Mouse (Mus musculus): ENCODE results near the gene Ceacam20. TPM values are rescaled to one million over a fixed set of nuclear protein-coding genes. Genes with fewer than 3 reads are reported as not detected.
"Not testable (repeated sequence)": the region's sequence is repeated elsewhere in the genome, so short reads cannot be mapped to it uniquely, and the experiment has no call there.

Ceacam20 gene
- polyA plus RNA-seq, 1 experiment: not detected

- Histone ChIP-seq H3K27ac (ENCODE audit: insufficient read depth, low read length) (no peak overlapping the region), H3K4me3 (replicated peaks; ENCODE audit: insufficient read depth, low read depth, low read length) (no peak overlapping the region), H3K4me1 (ENCODE audit: control insufficient read depth, insufficient read depth, low read length) (no peaks in the 10 kb centered on the region), H3K27me3 (ENCODE audit: control insufficient read depth, insufficient read depth, low read length) (no peaks in the 10 kb centered on the region)
- TF ChIP-seq POLR2A (IDR thresholded peaks at IDR 0.05; ENCODE audit: borderline replicate concordance, insufficient read depth, low read length) (no peak), CTCF (IDR thresholded peaks at IDR 0.05; ENCODE audit: borderline replicate concordance, insufficient read depth, low read depth, low read length) (no peak)
- DNase-seq: no peak
- 94% methylated on average over 4 of the region's 4 CpGs for WGBS
Observed at GRCm38 (mm10) chr7:19971516-19971915, 6.3 kb downstream of the Ceacam20 start.

DNA sequence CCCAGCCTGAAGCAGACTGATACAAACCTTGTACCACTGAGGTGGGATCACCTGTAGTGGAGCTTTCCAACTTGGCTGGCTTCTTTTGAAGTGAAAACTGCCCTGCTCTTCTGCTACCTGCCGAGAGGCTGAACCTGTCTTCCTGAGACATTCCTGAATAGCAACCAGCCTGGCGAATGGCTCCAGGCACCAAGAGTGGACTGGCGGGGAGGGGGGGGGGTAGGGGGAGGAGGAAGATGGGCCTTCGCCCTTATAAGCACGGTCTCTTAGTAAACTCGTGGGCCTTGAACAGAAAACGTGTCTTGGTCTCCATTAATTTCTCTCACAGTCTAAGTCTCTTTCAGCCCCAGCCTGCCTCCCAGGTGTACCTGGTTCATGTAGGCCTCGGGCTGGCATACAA lies 26.0 kb downstream of the Ceacam20 start, which contains the start of gene Nlrp9b:
Gene Nlrp9b (plus strand): TSS at position 301 of the 400 bp plus-strand sequence.
- 69% methylated on average over 8 of the region's 8 CpGs for WGBS
- H3K4me3 ChIP-seq (replicated peaks; ENCODE audit: insufficient read depth, low read depth, low read length); DNase-seq; H3K27me3 ChIP-seq (ENCODE audit: control insufficient read depth, insufficient read depth, low read length); H3K4me1 ChIP-seq (ENCODE audit: control insufficient read depth, insufficient read depth, low read length); H3K27ac ChIP-seq (ENCODE audit: insufficient read depth, low read length): not testable (repeated sequence)

DNA sequence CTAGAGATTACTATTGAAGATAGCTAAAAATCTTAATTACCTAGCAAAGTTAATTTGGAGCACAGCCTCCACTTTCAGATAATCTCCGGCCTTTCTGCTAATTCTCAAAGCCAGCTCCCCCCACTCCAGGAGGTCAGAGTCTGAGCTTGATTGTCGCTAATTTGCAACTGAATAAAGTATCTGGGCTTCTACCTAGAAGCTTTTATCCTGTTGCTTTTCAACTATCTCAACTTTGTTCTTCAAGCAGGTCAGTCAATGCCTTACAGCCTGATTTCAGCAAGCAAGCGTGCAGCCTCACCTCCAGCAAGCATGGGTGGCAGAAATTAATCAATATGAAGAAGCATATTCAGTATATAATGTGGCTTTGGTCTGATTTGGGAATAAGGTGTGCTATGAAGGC lies 31.5 kb downstream of the Ceacam20 start:
- not testable (repeated sequence) for DNase-seq; H3K4me3 ChIP-seq (replicated peaks; ENCODE audit: insufficient read depth, low read depth, low read length); H3K4me1 ChIP-seq (ENCODE audit: control insufficient read depth, insufficient read depth, low read length); H3K27ac ChIP-seq (ENCODE audit: insufficient read depth, low read length); H3K27me3 ChIP-seq (ENCODE audit: control insufficient read depth, insufficient read depth, low read length)
- 57% methylated on average over 3 of the region's 3 CpGs for WGBS

- H3K27ac ChIP-seq (ENCODE audit: insufficient read depth, low read length): no peak overlapping the region
- TF ChIP-seq CTCF (IDR thresholded peaks at IDR 0.05; ENCODE audit: borderline replicate concordance, insufficient read depth, low read depth, low read length): no peak
- no peak for TF ChIP-seq POLR2A (IDR thresholded peaks at IDR 0.05; ENCODE audit: borderline replicate concordance, insufficient read depth, low read length)
- H3K4me3 ChIP-seq (replicated peaks; ENCODE audit: insufficient read depth, low read depth, low read length): no peak overlapping the region
- 59% methylated on average over 2 of the region's 2 CpGs for WGBS
- no peaks in the 10 kb centered on the region for H3K27me3 ChIP-seq (ENCODE audit: control insufficient read depth, insufficient read depth, low read length)
- DNase-seq: no peak
- H3K4me1 ChIP-seq (ENCODE audit: control insufficient read depth, insufficient read depth, low read length): no peaks in the 10 kb centered on the region
Observed at GRCm38 (mm10) chr7:20009987-20010386, 44.8 kb downstream of the Ceacam20 start.

Other genes with a start within 250 kb of the Ceacam20 start
- gene Tomm40, start 250.0 kb upstream of the Ceacam20 start, polyA plus RNA-seq (2012; rRNA removed): 125 TPM in 2 replicates
- gene Nectin2, start 214.9 kb upstream of the Ceacam20 start, polyA plus RNA-seq (2012; rRNA removed): 8.9 and 9.3 TPM in 2 replicates
- 24.7 and 25.3 TPM in 2 replicates for gene Bcam, start 194.4 kb upstream of the Ceacam20 start, polyA plus RNA-seq (2012; rRNA removed)
- gene Cblc, start 168.6 kb upstream of the Ceacam20 start, polyA plus RNA-seq (2012; rRNA removed): not detected in 2 replicates
- 0.80 and 0.84 TPM in 2 replicates for gene Bcl3, start 142.6 kb upstream of the Ceacam20 start, polyA plus RNA-seq (2012; rRNA removed)
- 6.9 and 8.2 TPM in 2 replicates for gene Gm19345, start 113.4 kb upstream of the Ceacam20 start, polyA plus RNA-seq (2012; rRNA removed)
- 0.21 and 0.74 TPM in 2 replicates for gene Ceacam16, start 104.1 kb upstream of the Ceacam20 start, polyA plus RNA-seq (2012; rRNA removed)
- gene Ceacam19, start 77.4 kb upstream of the Ceacam20 start, polyA plus RNA-seq (2012; rRNA removed): not detected in 2 replicates
- 7.4 and 7.5 TPM in 2 replicates for gene Pvr, start 44.3 kb upstream of the Ceacam20 start, polyA plus RNA-seq (2012; rRNA removed)
- not detected in 2 replicates for gene Igsf23, start 14.7 kb upstream of the Ceacam20 start, polyA plus RNA-seq (2012; rRNA removed)
- gene Nlrp9b, start 26.1 kb downstream of the Ceacam20 start, polyA plus RNA-seq (2012; rRNA removed): not detected in 2 replicates
- gene Vmn1r91, start 134.3 kb downstream of the Ceacam20 start, polyA plus RNA-seq (2012; rRNA removed): not detected in 2 replicates
- not detected in 2 replicates for gene Gm16442, start 157.2 kb downstream of the Ceacam20 start, polyA plus RNA-seq (2012; rRNA removed)
- gene Vmn1r93, start 173.7 kb downstream of the Ceacam20 start, polyA plus RNA-seq (2012; rRNA removed): not detected in 2 replicates
- gene Vmn1r94, start 203.0 kb downstream of the Ceacam20 start, polyA plus RNA-seq (2012; rRNA removed): not detected in 2 replicates
- gene Vmn1r95, start 228.3 kb downstream of the Ceacam20 start, polyA plus RNA-seq (2012; rRNA removed): not detected in 2 replicates
- not detected in 2 replicates for gene Gm6164, start 240.2 kb downstream of the Ceacam20 start, polyA plus RNA-seq (2012; rRNA removed)

Measured in cerebellum, adult 2 months (tissue).